In genomic region chr19:5087884-5088728, GRCm38 (mm10) we compare ENCODE assay signal across 8 mouse cellular contexts. TPM values are rescaled to one million over a fixed set of nuclear protein-coding genes. Genes with fewer than 3 reads are reported as not detected.
A peak's percentile ranks its signal among the peaks of the same experiment; 100 is the strongest.
DNase-seq lines count a peak whose midpoint lies in the region; ATAC-seq lines count a peak whose summit lies in the region.

Gene Yif1a, plus strand, starts transcription at chr19:5088538.

- H3K4me2 ChIP-seq in hindbrain, embryonic 14.5 days (replicated peaks), result peak within 1 kb of the TSS; percentile 69

- peaks cover 30% of the 10 kb centered on the region for H3K36me3 ChIP-seq in hindbrain, embryonic 14.5 days (replicated peaks; ENCODE audit: control insufficient read depth, insufficient read depth)

- H3K27me3 ChIP-seq in hindbrain, embryonic 14.5 days (ENCODE audit: control insufficient read depth, insufficient read depth, low read length), result peaks cover 32% of the 10 kb centered on the region

- H3K9ac ChIP-seq in hindbrain, embryonic 14.5 days, result peak within 1 kb of the TSS; percentile 73

- peak within 1 kb of the TSS; percentile 80 for H3K4me3 ChIP-seq in hindbrain, embryonic 14.5 days (replicated peaks; ENCODE audit: low read length)

- peak within 1 kb of the TSS; percentile 77 for H3K27ac ChIP-seq in hindbrain, embryonic 14.5 days

- peak; percentile 92 for ATAC-seq in hindbrain, embryonic 14.5 days (ENCODE audit: low FRiP score)

- peaks cover 17% of the 10 kb centered on the region for H3K4me1 ChIP-seq in hindbrain, embryonic 14.5 days (replicated peaks; ENCODE audit: control insufficient read depth, insufficient read depth, low read length)

- WGBS in hindbrain, embryonic 14.5 days, result under 1% methylated on average over 58 of the region's 58 CpGs

- DNase-seq in R1 (ENCODE audit: low read depth, low spot score), result peak; percentile 100
- DNase-seq in cerebellum, postnatal 25 days, result peak; percentile 90 to 93
- peak; percentile 79 to 88 for DNase-seq in frontal cortex, postnatal 25 days (ENCODE audit: low spot score in 2 of 2)
- peak; percentile 97 for DNase-seq in hindbrain, embryonic 14.5 days (ENCODE audit: low spot score)
- peak; percentile 92 for DNase-seq in layer of hippocampus, postnatal 36 days
- DNase-seq in lung, postnatal 36 days, result peak; percentile 99
- DNase-seq in retina, postnatal 1 day, result peak; percentile 100
- DNase-seq in urinary bladder, adult 18-20 months (ENCODE audit: low spot score in 2 of 2), result peak; percentile 92 to 94

- no peaks in the 10 kb centered on the region for H3K9me3 ChIP-seq in hindbrain, embryonic 14.5 days (ENCODE audit: control insufficient read depth, low read length)

RNA-seq across cellular contexts. Expression of gene Yif1a, which starts in this region (rescaled TPM):
- polyA plus RNA-seq in hindbrain, embryonic 14.5 days (2014; fragmentation: Nextera tagmentation; extraction: Ambion mirVana), result 62.4 and 72.6 TPM in 2 replicates
- 10 to 100 TPM; 21.1 to 21.5 TPM for total RNA-seq in layer of hippocampus, postnatal 36 days (2021)

Comparison
In these comparisons a context has a peak if more than half of its experiments do, and no peak if none do; other contexts are left out.
1. Peak in every context shown above with its lines: DNase-seq, ATAC-seq, H3K4me3 ChIP-seq and H3K27ac ChIP-seq.